Mouse (Mus musculus) lung, postnatal 0 days (tissue): ENCODE results near the gene Hipk2.

Experiments
- CTCF ChIP-seq: IDR thresholded peaks from 2 replicates; pipeline ENCODE4 v1.5.1; 2016; ENCODE audit warnings: antibody characterized with exemption, mild to moderate bottlenecking
- EP300 ChIP-seq: IDR thresholded peaks from 2 replicates; pipeline ENCODE4 v1.6.1; 2016; ENCODE audit warnings: antibody characterized with exemption, mild to moderate bottlenecking, control low read depth

DNA sequence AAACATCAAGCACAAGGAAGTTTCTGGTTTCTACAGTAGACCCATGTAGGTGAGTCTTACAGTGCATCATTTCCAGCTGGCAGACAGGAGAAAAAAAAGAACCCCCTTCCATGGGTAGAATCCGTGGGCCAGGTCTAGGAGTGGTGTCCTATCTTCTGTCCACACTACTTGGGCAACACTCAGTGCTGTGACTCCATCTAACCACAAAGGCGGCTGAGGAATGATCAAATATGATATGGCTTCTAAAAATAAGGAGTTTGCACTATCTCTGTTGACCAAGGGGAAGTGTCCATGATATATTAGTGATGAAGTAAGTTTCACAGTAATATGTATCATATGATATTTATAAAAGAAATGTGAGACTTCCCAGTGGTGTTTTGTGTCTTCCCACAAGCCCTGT lies 16.1 kb upstream of the Hipk2 start:
- TF ChIP-seq CTCF = no peak
- TF ChIP-seq EP300 = no peak
